Mouse (Mus musculus) heart, embryonic 11.5 days (tissue): ENCODE measurements around the gene Gpkow. TPM values are rescaled to one million over a fixed set of nuclear protein-coding genes. Genes with fewer than 3 reads are reported as not detected.
A peak's percentile ranks its signal among the peaks of the same experiment; 100 is the strongest.
"Not testable (repeated sequence)": the region's sequence is repeated elsewhere in the genome, so short reads cannot be mapped to it uniquely, and the experiment has no call there.

ENCODE experiments used
- ATAC-seq: fragments of 200-750 bp; cut with Nextera tagmentation; replicated peaks from 2 replicates; pipeline ENCODE4 v1.8.0; 2017; ENCODE audit warnings: moderate library complexity; ENCODE audit not compliant: insufficient number of reproducible peaks, low FRiP score, low TSS enrichment
- H3K27ac ChIP-seq: fragments of 300-500 bp; sonication (generic); 2 replicates; pipeline ENCODE4 v1.5.1; 2014; ENCODE audit warnings: mild to moderate bottlenecking, low read depth, low read length
- H3K27me3 ChIP-seq: fragments of 300-500 bp; sonication (generic); 2 replicates; pipeline ENCODE4 v1.6.1; 2014; ENCODE audit warnings: mild to moderate bottlenecking, low read length, mixed read lengths; ENCODE audit not compliant: control insufficient read depth, insufficient read depth
- H3K36me3 ChIP-seq: fragments of 300-500 bp; sonication (generic); 2 replicates; pipeline ENCODE4 v1.6.1; 2014; ENCODE audit warnings: mild to moderate bottlenecking, low read length, moderate library complexity, mixed read lengths; ENCODE audit not compliant: control insufficient read depth, insufficient read depth
- H3K4me1 ChIP-seq: fragments of 300-500 bp; sonication (generic); 2 replicates; pipeline ENCODE4 v1.6.1; 2014; ENCODE audit warnings: low read length; ENCODE audit not compliant: control insufficient read depth, insufficient read depth
- H3K4me2 ChIP-seq: fragments of 300-500 bp; sonication (generic); 2 replicates; pipeline ENCODE4 v1.6.1; 2014; ENCODE audit warnings: mild to moderate bottlenecking, moderate library complexity
- H3K4me3 ChIP-seq: fragments of 300-500 bp; sonication (generic); 2 replicates; pipeline ENCODE4 v1.5.1; 2014; ENCODE audit warnings: low read depth, low read length
- H3K9ac ChIP-seq: fragments of 300-500 bp; sonication (generic); 2 replicates; pipeline ENCODE4 v1.6.1; 2014; ENCODE audit warnings: mild to moderate bottlenecking, low read depth, low read length, moderate library complexity
- H3K9me3 ChIP-seq: fragments of 300-500 bp; sonication (generic); replicated peaks from 2 replicates; pipeline ENCODE4 v1.6.1; 2016; ENCODE audit warnings: low read length; ENCODE audit not compliant: control insufficient read depth
- WGBS: fragments of 180-500 bp; shearing (Covaris S2); extraction: QIAGEN DNeasy Blood & Tissue Kit; methylation state at CpG from one replicate; pipeline ENCODE4 v1.1.7; 2014; ENCODE audit not compliant: insufficient replicate concordance; 5-methylcytosine and 5-hydroxymethylcytosine counted together
- polyA plus RNA-seq: library from polyadenylated mRNA; unstranded; fragments of >200 nt; fragmentation: Nextera tagmentation; extraction: Ambion mirVana; gene quantifications from 2 replicates; pipeline ENCODE4 v1.2.1, GENCODE M21; 2014

Gpkow gene
- polyA plus RNA-seq, 1 experiment from 2014 or later = 31.2 TPM

- no peaks in the 10 kb centered on the region for H3K9me3 ChIP-seq
- 40% methylated on average over 3 of the region's 3 CpGs for WGBS
- no peaks in the 10 kb centered on the region for H3K27me3 ChIP-seq
- no peaks in the 10 kb centered on the region for H3K4me1 ChIP-seq
- H3K36me3 ChIP-seq = no peaks in the 10 kb centered on the region
- no peak overlapping the region for H3K9ac ChIP-seq
- no peak overlapping the region for H3K4me3 ChIP-seq
- H3K27ac ChIP-seq = no peak overlapping the region
- no peak overlapping the region for H3K4me2 ChIP-seq
- no peak for ATAC-seq
Observed at GRCm38 (mm10) chrX:7678986-7679385, 17.9 kb upstream of the Gpkow start.

- H3K27ac ChIP-seq = no peak overlapping the region
- H3K9ac ChIP-seq = peak overlapping the region; percentile 40; the same call in 1 of the 2 replicates
- H3K4me3 ChIP-seq = peak overlapping the region; percentile 32
- WGBS = 16% methylated on average over 27 of the region's 27 CpGs
- H3K27me3 ChIP-seq = no peaks in the 10 kb centered on the region
- no peaks in the 10 kb centered on the region for H3K36me3 ChIP-seq
- H3K4me1 ChIP-seq = no peaks in the 10 kb centered on the region
- H3K9me3 ChIP-seq = no peaks in the 10 kb centered on the region
- peak overlapping the region; percentile 58 for H3K4me2 ChIP-seq
- ATAC-seq = peak; percentile 89
Observed at GRCm38 (mm10) chrX:7679405-7680056, 17.4 kb upstream of the Gpkow start.

GRCm38 (mm10) chrX:7680057-7680412, 16.9 kb upstream of the Gpkow start:
- Histone ChIP-seq H3K4me2 (peak overlapping the region; percentile 58), H3K27ac (no peak overlapping the region), H3K4me3 (peak overlapping the region; percentile 32), H3K9ac (no peak overlapping the region), H3K27me3 (no peaks in the 10 kb centered on the region), H3K36me3 (no peaks in the 10 kb centered on the region), H3K9me3 (no peaks in the 10 kb centered on the region), H3K4me1 (no peaks in the 10 kb centered on the region)
- WGBS = 18% methylated on average over 12 of the region's 12 CpGs
- ATAC-seq = 0 out of 2 replicates have a peak, but pooled peaks have one; percentile 4

- Histone ChIP-seq H3K4me3 (peak within 1 kb of the TSS; percentile 32), H3K36me3 (no peaks in the 10 kb centered on the region), H3K9ac (no peak within 1 kb of the TSS), H3K27ac (no peak within 1 kb of the TSS), H3K27me3 (no peaks in the 10 kb centered on the region), H3K4me2 (peak within 1 kb of the TSS; percentile 58), H3K4me1 (no peaks in the 10 kb centered on the region), H3K9me3 (no peaks in the 10 kb centered on the region)
- 64% methylated on average over 14 of the region's 14 CpGs for WGBS
- ATAC-seq = no peak
Observed at GRCm38 (mm10) chrX:7680864-7681263, 16.1 kb upstream of the Gpkow start, which contains the start of gene Magix. Magix (minus strand) TSS chrX:7681251.

GRCm38 (mm10) chrX:7688321-7688720, 8.6 kb upstream of the Gpkow start:
- H3K36me3 ChIP-seq = no peaks in the 10 kb centered on the region
- no peaks in the 10 kb centered on the region for H3K9me3 ChIP-seq
- no peak overlapping the region for H3K4me3 ChIP-seq
- no peaks in the 10 kb centered on the region for H3K27me3 ChIP-seq
- no peak for ATAC-seq
- no peak overlapping the region for H3K4me2 ChIP-seq
- no peaks in the 10 kb centered on the region for H3K4me1 ChIP-seq
- 79% methylated on average over 2 of the region's 2 CpGs for WGBS
- no peak overlapping the region for H3K27ac ChIP-seq
- H3K9ac ChIP-seq = no peak overlapping the region

- Histone ChIP-seq H3K4me1 (no peaks in the 10 kb centered on the region), H3K9ac (no peak overlapping the region), H3K4me2 (no peak overlapping the region), H3K36me3 (no peaks in the 10 kb centered on the region), H3K27ac (no peak overlapping the region), H3K4me3 (no peak overlapping the region), H3K9me3 (no peaks in the 10 kb centered on the region), H3K27me3 (no peaks in the 10 kb centered on the region)
- ATAC-seq = no peak
- 52% methylated on average over 3 of the region's 3 CpGs for WGBS
Observed at GRCm38 (mm10) chrX:7690486-7690885, 6.4 kb upstream of the Gpkow start.

GRCm38 (mm10) chrX:7692862-7693261, 4.1 kb upstream of the Gpkow start:
- Histone ChIP-seq H3K27me3 (no peaks in the 10 kb centered on the region), H3K27ac (no peak overlapping the region), H3K36me3 (no peaks in the 10 kb centered on the region), H3K9ac (no peak overlapping the region), H3K4me2 (no peak overlapping the region), H3K9me3 (no peaks in the 10 kb centered on the region), H3K4me3 (no peak overlapping the region), H3K4me1 (no peaks in the 10 kb centered on the region)
- WGBS = 33% methylated on average over 4 of the region's 4 CpGs
- ATAC-seq = no peak

GRCm38 (mm10) chrX:7696520-7696919, 411 bp upstream of the Gpkow start:
- Histone ChIP-seq H3K4me3 (peak overlapping the region; percentile 67; the same call in 1 of the 2 replicates), H3K4me2 (peak overlapping the region; percentile 51), H3K4me1 (no peaks in the 10 kb centered on the region), H3K9me3 (no peaks in the 10 kb centered on the region), H3K27me3 (no peaks in the 10 kb centered on the region), H3K9ac (no peak overlapping the region), H3K36me3 (no peaks in the 10 kb centered on the region; the same call in 1 of the 2 replicates), H3K27ac (no peak overlapping the region)
- ATAC-seq = no peak
- 38% methylated on average over 6 of the region's 6 CpGs for WGBS

GRCm38 (mm10) chrX:7713764-7714134, 16.8 kb downstream of the Gpkow start:
- Histone ChIP-seq H3K4me3 (peak overlapping the region; percentile 37), H3K4me2 (peak overlapping the region; percentile 61), H3K9ac (0 out of 2 replicates have a peak overlapping the region, but pooled peaks have one; percentile 46)
- not testable (repeated sequence) for H3K9me3 ChIP-seq, H3K27ac ChIP-seq, H3K36me3 ChIP-seq, H3K4me1 ChIP-seq, ATAC-seq, H3K27me3 ChIP-seq
- 31% methylated on average over 4 of the region's 12 CpGs for WGBS
